Mouse (Mus musculus) ES-Bruce4 (cell line): ENCODE data around the gene Aff4.

ENCODE experiments used
- CTCF ChIP-seq: IDR thresholded peaks from one replicate; pipeline ENCODE4 v1.8.1; 2011; ENCODE audit warnings: low read depth, low read length
- POLR2A ChIP-seq: IDR thresholded peaks from one replicate; pipeline ENCODE4 v1.8.1; 2011; ENCODE audit warnings: low read length; ENCODE audit not compliant: insufficient read depth

GRCm38 (mm10) chr11:53441921-53442320 is 91.3 kb downstream of the Aff4 start:
- TF ChIP-seq POLR2A, result no peak
- no peak for TF ChIP-seq CTCF
